ENCODE assay signal across 8 mouse cellular contexts in genomic region chr7:16175542-16175931, GRCm38 (mm10). TPM values are rescaled to one million over a fixed set of nuclear protein-coding genes. Genes with fewer than 3 reads are reported as not detected.
DNase-seq lines count a peak whose midpoint lies in the region; ATAC-seq and TF ChIP-seq lines count a peak whose summit lies in the region.

No protein-coding gene starts in this region.

- H3K27ac ChIP-seq in kidney, embryonic 15.5 days = peak overlapping the region; percentile 28; the same call in 1 of the 2 replicates
- peak overlapping the region; percentile 62; the same call in 1 of the 2 replicates for H3K27ac ChIP-seq in intestine, embryonic 14.5 days (ENCODE audit: low read depth)
- H3K27ac ChIP-seq in neural tube, embryonic 12.5 days = peak overlapping the region; percentile 92

- peaks cover 10% of the 10 kb centered on the region for H3K36me3 ChIP-seq in kidney, embryonic 15.5 days
- H3K36me3 ChIP-seq in intestine, embryonic 14.5 days (ENCODE audit: control insufficient read depth, insufficient read depth, low read length) = peaks cover 20% of the 10 kb centered on the region
- H3K36me3 ChIP-seq in neural tube, embryonic 12.5 days = peaks cover 34% of the 10 kb centered on the region

- H3K4me3 ChIP-seq in kidney, embryonic 15.5 days (replicated peaks) = peak overlapping the region; percentile 62
- H3K4me3 ChIP-seq in intestine, embryonic 14.5 days (ENCODE audit: low read depth, low read length) = peak overlapping the region; percentile 73
- peak overlapping the region; percentile 72 for H3K4me3 ChIP-seq in neural tube, embryonic 12.5 days

- no peak for TF ChIP-seq CTCF in brain, embryonic 14.5 days (IDR thresholded peaks at IDR 0.05; ENCODE audit: borderline replicate concordance, extremely low read depth, insufficient read depth, insufficient read length)

- H3K9me3 ChIP-seq in kidney, embryonic 15.5 days (replicated peaks) = no peaks in the 10 kb centered on the region
- no peaks in the 10 kb centered on the region for H3K9me3 ChIP-seq in intestine, embryonic 14.5 days (ENCODE audit: control insufficient read depth, low read length)
- H3K9me3 ChIP-seq in neural tube, embryonic 12.5 days = no peaks in the 10 kb centered on the region

- H3K9ac ChIP-seq in kidney, embryonic 15.5 days = peak overlapping the region; percentile 61
- peak overlapping the region; percentile 76 for H3K9ac ChIP-seq in intestine, embryonic 14.5 days (ENCODE audit: low read length)
- H3K9ac ChIP-seq in neural tube, embryonic 12.5 days = peak overlapping the region; percentile 85

- ATAC-seq in kidney, embryonic 15.5 days (replicated peaks; ENCODE audit: low FRiP score) = peak; percentile 3; the same call in 1 of the 2 replicates
- ATAC-seq in intestine, embryonic 14.5 days (replicated peaks; ENCODE audit: low FRiP score, low TSS enrichment, low read depth) = peak; percentile 18
- peak; percentile 12; the same call in 1 of the 2 replicates for ATAC-seq in neural tube, embryonic 12.5 days (ENCODE audit: low FRiP score, low read depth)
- ATAC-seq in cerebellum, adult (ENCODE audit: insufficient number of reproducible peaks, low FRiP score, low TSS enrichment) = no peak

- TF ChIP-seq POLR2A in brain, embryonic 14.5 days (IDR thresholded peaks at IDR 0.05; ENCODE audit: borderline replicate concordance, extremely low read depth, insufficient read depth, insufficient read length, poor library complexity, severe bottlenecking) = no peak

- H3K27me3 ChIP-seq in kidney, embryonic 15.5 days = peaks cover 5% of the 10 kb centered on the region; the same call in 1 of the 2 replicates
- no peaks in the 10 kb centered on the region for H3K27me3 ChIP-seq in intestine, embryonic 14.5 days (replicated peaks; ENCODE audit: control insufficient read depth, insufficient read depth, low read length)
- H3K27me3 ChIP-seq in neural tube, embryonic 12.5 days (replicated peaks) = no peaks in the 10 kb centered on the region

- no peak for DNase-seq in kidney, adult 9 months
- peak; percentile 25 for DNase-seq in brain, embryonic 14.5 days (ENCODE audit: low read depth)
- peak; percentile 55 for DNase-seq in intestine, embryonic 14.5 days (ENCODE audit: low spot score)
- no peak for DNase-seq in right cerebral cortex, postnatal 4 days
- no peak for DNase-seq in layer of hippocampus, postnatal 25 days (ENCODE audit: extremely low spot score in 1 of 2, low spot score in 1 of 2)

- 0% methylated on average over 10 of the region's 10 CpGs for WGBS in kidney, embryonic 15.5 days
- WGBS in intestine, embryonic 14.5 days = 2% methylated on average over 10 of the region's 10 CpGs
- under 1% methylated on average over 10 of the region's 10 CpGs for WGBS in neural tube, embryonic 12.5 days

- H3K4me1 ChIP-seq in kidney, embryonic 15.5 days = peaks cover 44% of the 10 kb centered on the region
- H3K4me1 ChIP-seq in intestine, embryonic 14.5 days (replicated peaks; ENCODE audit: control insufficient read depth, insufficient read depth, low read length) = peaks cover 24% of the 10 kb centered on the region
- H3K4me1 ChIP-seq in neural tube, embryonic 12.5 days = peaks cover 53% of the 10 kb centered on the region

- H3K4me2 ChIP-seq in kidney, embryonic 15.5 days = peak overlapping the region; percentile 81
- peak overlapping the region; percentile 63 for H3K4me2 ChIP-seq in intestine, embryonic 14.5 days (ENCODE audit: low read length)
- peak overlapping the region; percentile 77 for H3K4me2 ChIP-seq in neural tube, embryonic 12.5 days (replicated peaks)

RNA-seq across cellular contexts. Expression of gene Meis3, which starts 0.6 kb away (rescaled TPM):
- 22.5 and 28.9 TPM in 2 replicates for polyA plus RNA-seq in kidney, embryonic 15.5 days (2015; fragmentation: Nextera tagmentation; extraction: Ambion mirVana)
- polyA plus RNA-seq in brain, embryonic 14.5 days (2012; rRNA removed) = 188 and 256 TPM in 2 replicates
- polyA plus RNA-seq in intestine, embryonic 14.5 days (2014; fragmentation: Nextera tagmentation; extraction: Ambion mirVana) = 47.0 and 48.6 TPM in 2 replicates
- 194 and 205 TPM in 2 replicates for polyA plus RNA-seq in neural tube, embryonic 12.5 days (2016; fragmentation: Nextera tagmentation; extraction: Ambion mirVana)
- 10 to 100 TPM; 34.3 to 41.1 TPM for total RNA-seq in layer of hippocampus, postnatal 25 days (2021)

RNA-seq across cellular contexts. Expression of gene Slc8a2, which starts 45.9 kb away (rescaled TPM):
- polyA plus RNA-seq in kidney, embryonic 15.5 days (2015; fragmentation: Nextera tagmentation; extraction: Ambion mirVana) = 0.09 and 0.19 TPM in 2 replicates
- polyA plus RNA-seq in brain, embryonic 14.5 days (2012; rRNA removed) = 25.7 and 34.0 TPM in 2 replicates
- polyA plus RNA-seq in intestine, embryonic 14.5 days (2014; fragmentation: Nextera tagmentation; extraction: Ambion mirVana) = 0.23 and 0.38 TPM in 2 replicates
- polyA plus RNA-seq in neural tube, embryonic 12.5 days (2016; fragmentation: Nextera tagmentation; extraction: Ambion mirVana) = 1.2 and 1.8 TPM in 2 replicates
- total RNA-seq in layer of hippocampus, postnatal 25 days (2021) = 100 to 1,000 TPM; 294 to 322 TPM

RNA-seq across cellular contexts. Expression of gene Dhx34, which starts 46.3 kb away (rescaled TPM):
- 14.1 and 18.2 TPM in 2 replicates for polyA plus RNA-seq in kidney, embryonic 15.5 days (2015; fragmentation: Nextera tagmentation; extraction: Ambion mirVana)
- 20.4 and 22.5 TPM in 2 replicates for polyA plus RNA-seq in brain, embryonic 14.5 days (2012; rRNA removed)
- 11.4 and 17.3 TPM in 2 replicates for polyA plus RNA-seq in intestine, embryonic 14.5 days (2014; fragmentation: Nextera tagmentation; extraction: Ambion mirVana)
- polyA plus RNA-seq in neural tube, embryonic 12.5 days (2016; fragmentation: Nextera tagmentation; extraction: Ambion mirVana) = 14.9 and 16.5 TPM in 2 replicates
- total RNA-seq in layer of hippocampus, postnatal 25 days (2021) = 10 to 100 TPM; 11.4 to 13.6 TPM

RNA-seq across cellular contexts. Expression of gene Kptn, which starts 55.8 kb away (rescaled TPM):
- 30.0 and 37.5 TPM in 2 replicates for polyA plus RNA-seq in kidney, embryonic 15.5 days (2015; fragmentation: Nextera tagmentation; extraction: Ambion mirVana)
- 46.0 and 47.2 TPM in 2 replicates for polyA plus RNA-seq in brain, embryonic 14.5 days (2012; rRNA removed)
- 28.1 and 32.7 TPM in 2 replicates for polyA plus RNA-seq in intestine, embryonic 14.5 days (2014; fragmentation: Nextera tagmentation; extraction: Ambion mirVana)
- polyA plus RNA-seq in neural tube, embryonic 12.5 days (2016; fragmentation: Nextera tagmentation; extraction: Ambion mirVana) = 29.6 and 32.9 TPM in 2 replicates
- total RNA-seq in layer of hippocampus, postnatal 25 days (2021) = 10 to 100 TPM; 32.3 to 37.8 TPM

Comparison
In these comparisons a context has a peak if more than half of its experiments do, and no peak if none do; other contexts are left out.
1. H3K27ac ChIP-seq: peak in every context shown above with its lines; median percentile 92 in neural tube, embryonic 12.5 days; 62 in intestine, embryonic 14.5 days; 28 in kidney, embryonic 15.5 days.
2. DNase-seq: peak in brain, embryonic 14.5 days (single experiment) and intestine, embryonic 14.5 days (single experiment); none in kidney, adult 9 months (single experiment), right cerebral cortex, postnatal 4 days (single experiment) and layer of hippocampus, postnatal 25 days (0 of 2).
3. Peak in every context shown above with its lines, with median percentiles within 50 percentile points of each other: H3K4me2 ChIP-seq, H3K4me3 ChIP-seq and H3K9ac ChIP-seq.